Mouse (Mus musculus): ENCODE results near the gene Scaf1. TPM values are rescaled to one million over a fixed set of nuclear protein-coding genes. Genes with fewer than 3 reads are reported as not detected.
A peak's percentile ranks its signal among the peaks of the same experiment; 100 is the strongest.

Scaf1 gene
- polyA plus RNA-seq, 1 experiment: 25.1 TPM

DNA sequence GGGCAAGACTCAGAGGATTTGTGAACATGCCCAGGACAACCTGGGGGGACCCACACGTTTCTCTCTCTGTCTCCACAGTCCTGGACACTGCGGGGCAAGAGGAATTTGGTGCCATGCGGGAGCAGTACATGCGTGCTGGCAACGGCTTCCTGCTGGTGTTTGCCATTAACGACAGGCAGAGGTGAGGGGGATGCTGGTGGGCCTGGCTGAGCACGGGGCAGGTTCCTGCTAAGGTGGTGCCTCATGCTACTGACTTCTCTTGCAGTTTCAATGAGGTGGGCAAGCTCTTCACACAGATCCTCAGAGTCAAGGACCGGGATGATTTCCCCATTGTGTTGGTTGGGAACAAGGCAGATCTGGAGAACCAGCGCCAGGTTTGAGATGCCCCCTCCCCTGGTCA, 4.1 kb upstream of the Scaf1 start:
- no peak overlapping the region for H3K27ac ChIP-seq (ENCODE audit: control insufficient read depth, insufficient read depth, low read depth, low read length)
- no peak overlapping the region for H3K4me3 ChIP-seq (ENCODE audit: control insufficient read depth, low read depth, low read length)
- TF ChIP-seq POLR2A (IDR thresholded peaks at IDR 0.05; ENCODE audit: control insufficient read depth, low read depth, low read length) (no peak), CTCF (IDR thresholded peaks at IDR 0.05; ENCODE audit: control insufficient read depth, insufficient read depth, insufficient replicate concordance, low read depth, low read length) (no peak)
- H3K27me3 ChIP-seq (ENCODE audit: control insufficient read depth, insufficient read depth, low read length): no peaks in the 10 kb centered on the region
- peaks cover 19% of the 10 kb centered on the region for H3K4me1 ChIP-seq (ENCODE audit: control insufficient read depth, insufficient read depth, low read length)
- H3K36me3 ChIP-seq (ENCODE audit: control insufficient read depth, insufficient read depth, low read length): no peaks in the 10 kb centered on the region

DNA sequence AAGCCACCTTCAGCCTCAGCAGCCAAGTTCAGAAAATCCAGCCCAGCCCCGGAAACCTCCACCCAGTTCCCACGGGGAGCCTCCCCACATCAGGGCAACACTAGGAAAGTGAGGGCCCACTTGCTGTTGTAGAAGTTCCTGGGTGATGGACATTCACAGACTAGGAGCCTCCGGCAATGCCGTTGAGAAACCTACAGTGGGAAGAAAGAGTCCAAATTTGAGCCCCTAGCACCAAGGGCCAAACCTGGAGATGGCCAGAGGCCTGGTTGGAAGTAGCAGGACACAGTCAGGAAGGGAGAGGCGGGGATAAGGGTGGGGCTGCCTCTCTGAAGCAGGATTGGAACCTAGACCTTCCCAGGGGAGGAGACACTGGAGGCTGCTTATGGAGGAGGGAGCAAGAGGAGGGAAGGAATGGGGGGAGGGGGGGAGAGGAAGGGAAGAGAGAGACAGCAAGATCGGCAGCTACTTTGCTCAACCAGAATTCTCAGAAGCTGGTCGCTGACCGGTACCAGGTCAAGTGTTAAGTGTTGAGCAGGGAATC, 2.9 kb upstream of the Scaf1 start:
- Histone ChIP-seq H3K27me3 (ENCODE audit: control insufficient read depth, insufficient read depth, low read length) (no peaks in the 10 kb centered on the region), H3K4me1 (ENCODE audit: control insufficient read depth, insufficient read depth, low read length) (peaks cover 17% of the 10 kb centered on the region), H3K36me3 (ENCODE audit: control insufficient read depth, insufficient read depth, low read length) (no peaks in the 10 kb centered on the region), H3K27ac (ENCODE audit: control insufficient read depth, insufficient read depth, low read depth, low read length) (no peak overlapping the region), H3K4me3 (ENCODE audit: control insufficient read depth, low read depth, low read length) (no peak overlapping the region)
- no peak for TF ChIP-seq POLR2A (IDR thresholded peaks at IDR 0.05; ENCODE audit: control insufficient read depth, low read depth, low read length)
- no peak for TF ChIP-seq CTCF (IDR thresholded peaks at IDR 0.05; ENCODE audit: control insufficient read depth, insufficient read depth, insufficient replicate concordance, low read depth, low read length)

DNA sequence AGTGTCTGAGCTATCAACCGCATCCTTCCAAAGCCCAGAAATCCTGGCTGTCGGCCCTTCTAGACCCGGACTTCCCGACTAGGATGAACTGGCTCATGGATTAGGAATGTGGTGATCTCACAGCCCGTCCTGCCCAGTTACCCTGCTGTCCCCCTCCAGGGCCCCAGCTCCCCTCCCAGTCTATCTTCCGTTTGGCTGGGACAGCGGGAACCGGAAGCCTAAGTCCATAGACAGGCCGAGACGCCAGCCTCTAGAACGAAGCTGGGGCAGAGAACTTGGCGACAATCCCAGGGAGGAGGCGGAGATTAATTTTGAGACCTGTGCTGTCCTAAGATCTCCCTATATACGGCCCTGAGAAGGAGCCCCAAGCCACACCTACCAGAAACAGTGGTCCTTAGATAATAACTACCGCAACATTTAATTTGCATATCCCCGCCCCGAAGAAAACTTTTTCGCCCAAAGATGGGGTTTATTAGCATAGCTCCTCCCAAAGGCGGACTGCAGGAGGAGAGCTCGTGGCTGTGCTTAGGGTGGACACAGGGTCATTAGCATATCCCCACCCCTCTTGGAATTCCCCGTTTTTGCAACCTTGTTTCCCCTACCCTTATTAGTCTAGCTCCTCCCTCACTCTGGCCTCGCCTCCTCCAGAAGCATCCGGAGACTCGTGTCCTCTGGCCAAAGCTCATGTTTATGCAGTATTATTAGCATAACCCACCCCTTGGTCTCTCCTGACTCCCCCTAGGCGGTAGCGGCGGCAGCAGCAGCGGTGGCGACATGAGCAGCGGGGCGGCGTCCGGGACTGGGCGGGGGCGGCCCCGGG, 1.3 kb upstream of the Scaf1 start, which contains the start of gene Rras:
Gene Rras (plus strand): TSS at position 720 of the 820 bp plus-strand sequence.
- Histone ChIP-seq H3K27ac (ENCODE audit: control insufficient read depth, insufficient read depth, low read depth, low read length) (peak within 1 kb of the TSS; percentile 71), H3K4me3 (ENCODE audit: control insufficient read depth, low read depth, low read length) (peak within 1 kb of the TSS; percentile 64), H3K4me1 (ENCODE audit: control insufficient read depth, insufficient read depth, low read length) (peaks cover 17% of the 10 kb centered on the region), H3K27me3 (ENCODE audit: control insufficient read depth, insufficient read depth, low read length) (no peaks in the 10 kb centered on the region), H3K36me3 (ENCODE audit: control insufficient read depth, insufficient read depth, low read length) (no peaks in the 10 kb centered on the region)
- TF ChIP-seq POLR2A (IDR thresholded peaks at IDR 0.05; ENCODE audit: control insufficient read depth, low read depth, low read length): peak; percentile 61
- no peak for TF ChIP-seq CTCF (IDR thresholded peaks at IDR 0.05; ENCODE audit: control insufficient read depth, insufficient read depth, insufficient replicate concordance, low read depth, low read length)

DNA sequence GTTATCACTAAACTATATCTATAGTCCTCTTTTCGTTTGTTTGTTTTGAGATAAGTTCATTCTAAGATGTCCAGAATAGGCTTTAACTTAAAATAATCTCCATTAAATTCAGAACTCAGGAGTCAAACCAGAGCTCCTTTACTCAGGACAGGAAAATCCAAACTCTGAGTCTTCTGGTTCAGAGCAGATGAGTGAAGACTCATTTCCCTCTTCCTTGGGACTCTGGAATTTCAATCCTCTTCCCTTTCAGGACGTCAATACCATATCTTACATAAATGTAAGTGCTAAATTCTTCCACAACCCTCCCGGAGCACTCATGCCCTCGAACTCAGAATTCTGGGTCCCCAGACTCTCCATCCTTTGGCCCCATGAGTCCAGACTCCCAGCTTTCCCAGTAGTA, 598 bp upstream of the Scaf1 start:
- peak overlapping the region; percentile 64 for H3K4me3 ChIP-seq (ENCODE audit: control insufficient read depth, low read depth, low read length)
- peaks cover 17% of the 10 kb centered on the region for H3K4me1 ChIP-seq (ENCODE audit: control insufficient read depth, insufficient read depth, low read length)
- no peaks in the 10 kb centered on the region for H3K36me3 ChIP-seq (ENCODE audit: control insufficient read depth, insufficient read depth, low read length)
- TF ChIP-seq CTCF (IDR thresholded peaks at IDR 0.05; ENCODE audit: control insufficient read depth, insufficient read depth, insufficient replicate concordance, low read depth, low read length) (no peak), POLR2A (IDR thresholded peaks at IDR 0.05; ENCODE audit: control insufficient read depth, low read depth, low read length) (no peak)
- H3K27ac ChIP-seq (ENCODE audit: control insufficient read depth, insufficient read depth, low read depth, low read length): peak overlapping the region; percentile 71
- H3K27me3 ChIP-seq (ENCODE audit: control insufficient read depth, insufficient read depth, low read length): no peaks in the 10 kb centered on the region

DNA sequence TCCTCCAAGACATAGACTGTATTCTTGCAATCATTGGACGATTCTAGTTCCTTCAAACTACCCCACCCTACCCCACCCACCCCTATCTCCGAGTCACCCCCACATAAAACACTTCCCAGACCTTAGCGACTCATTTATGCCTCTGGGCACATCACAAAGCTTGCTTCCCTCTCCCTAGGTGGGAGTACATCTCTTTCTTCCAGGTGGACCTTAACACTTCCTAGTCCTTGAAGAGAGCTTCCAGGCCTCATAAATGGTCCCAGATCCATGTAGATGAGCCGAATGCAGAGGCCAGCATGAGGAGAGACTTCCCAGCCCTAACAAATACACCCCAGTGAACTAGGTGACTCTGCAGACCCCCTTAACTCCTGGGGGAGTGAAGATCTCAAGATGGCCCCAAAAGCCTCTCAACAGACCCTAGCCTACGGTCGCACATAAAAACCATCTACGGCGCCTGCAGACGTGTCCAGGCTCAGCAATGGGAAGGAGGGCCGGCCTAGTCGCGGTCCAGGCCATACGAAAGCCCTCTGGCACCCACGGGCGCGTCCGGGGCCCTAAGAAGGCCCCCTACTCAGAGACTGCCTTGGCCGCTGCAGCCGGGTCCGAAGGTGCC, 713 bp downstream of the Scaf1 start:
- TF ChIP-seq POLR2A (IDR thresholded peaks at IDR 0.05; ENCODE audit: control insufficient read depth, low read depth, low read length) (no peak), CTCF (IDR thresholded peaks at IDR 0.05; ENCODE audit: control insufficient read depth, insufficient read depth, insufficient replicate concordance, low read depth, low read length) (no peak)
- peak overlapping the region; percentile 86 for H3K4me3 ChIP-seq (ENCODE audit: control insufficient read depth, low read depth, low read length)
- peak overlapping the region; percentile 76 for H3K27ac ChIP-seq (ENCODE audit: control insufficient read depth, insufficient read depth, low read depth, low read length)

DNA sequence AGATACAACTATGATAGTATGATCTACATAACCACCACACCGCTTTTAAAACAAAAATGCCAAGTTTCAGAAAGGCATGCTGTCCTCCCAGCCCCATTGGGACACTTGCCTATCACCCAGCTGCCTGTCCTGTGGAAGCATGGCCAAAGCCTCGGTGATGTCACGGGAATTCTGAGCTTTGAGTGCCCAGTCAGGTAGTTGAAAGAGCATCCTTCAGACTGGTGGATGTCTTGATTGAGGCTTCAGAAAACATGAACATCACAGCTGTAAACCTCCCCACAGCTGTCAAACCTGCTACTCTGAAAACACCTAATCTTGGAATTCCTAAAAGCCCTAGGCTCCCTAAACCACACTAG, 2.1 kb downstream of the Scaf1 start:
- Histone ChIP-seq H3K4me1 (ENCODE audit: control insufficient read depth, insufficient read depth, low read length) (peaks cover 17% of the 10 kb centered on the region), H3K27ac (ENCODE audit: control insufficient read depth, insufficient read depth, low read depth, low read length) (no peak overlapping the region), H3K36me3 (ENCODE audit: control insufficient read depth, insufficient read depth, low read length) (no peaks in the 10 kb centered on the region; the same call in 1 of the 2 replicates), H3K27me3 (ENCODE audit: control insufficient read depth, insufficient read depth, low read length) (no peaks in the 10 kb centered on the region), H3K4me3 (ENCODE audit: control insufficient read depth, low read depth, low read length) (no peak overlapping the region)
- TF ChIP-seq CTCF (IDR thresholded peaks at IDR 0.05; ENCODE audit: control insufficient read depth, insufficient read depth, insufficient replicate concordance, low read depth, low read length) (no peak), POLR2A (IDR thresholded peaks at IDR 0.05; ENCODE audit: control insufficient read depth, low read depth, low read length) (no peak)

More for the DNA sequence above, 713 bp downstream of the Scaf1 start:
- H3K36me3 ChIP-seq (ENCODE audit: control insufficient read depth, insufficient read depth, low read length): no peaks in the 10 kb centered on the region
- no peaks in the 10 kb centered on the region for H3K27me3 ChIP-seq (ENCODE audit: control insufficient read depth, insufficient read depth, low read length)
- peaks cover 17% of the 10 kb centered on the region for H3K4me1 ChIP-seq (ENCODE audit: control insufficient read depth, insufficient read depth, low read length)

Measured in testis, adult 2 months (tissue).